Mouse (Mus musculus) adrenal gland, adult (tissue): ENCODE data around the gene Rcsd1.
"Not testable (repeated sequence)": the region's sequence is repeated elsewhere in the genome, so short reads cannot be mapped to it uniquely, and the experiment has no call there.

ENCODE experiments used
- DNase-seq, 2 experiments: peaks; one replicate each; pipeline ENCODE4 v3.0.0; 2022 to 2023; ENCODE audit warnings: low spot score in 1 of 2; ENCODE audit not compliant: inconsistent age in 2 of 2

Rcsd1 gene

DNA sequence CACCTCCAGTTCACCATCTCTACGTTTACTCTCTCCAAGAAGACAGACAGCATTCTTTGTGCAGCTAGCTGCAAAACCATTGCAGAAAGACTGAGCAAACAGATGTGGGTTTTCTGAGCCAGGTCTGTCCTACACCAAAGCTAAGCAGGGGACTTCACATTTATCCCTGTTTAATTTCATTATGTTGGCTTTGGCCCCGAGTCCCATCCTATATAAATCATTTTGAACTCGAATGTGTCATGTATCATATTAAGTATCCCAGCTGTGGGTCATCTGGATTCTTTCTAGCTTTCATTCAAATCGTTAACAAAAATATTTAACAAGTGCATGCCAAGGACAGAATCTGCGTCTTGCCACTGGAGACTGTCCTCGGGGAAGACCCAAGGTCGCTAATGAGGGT, 15.7 kb downstream of the Rcsd1 start:
- DNase-seq, result peak in 1 of 2 experiments; percentile 35

DNA sequence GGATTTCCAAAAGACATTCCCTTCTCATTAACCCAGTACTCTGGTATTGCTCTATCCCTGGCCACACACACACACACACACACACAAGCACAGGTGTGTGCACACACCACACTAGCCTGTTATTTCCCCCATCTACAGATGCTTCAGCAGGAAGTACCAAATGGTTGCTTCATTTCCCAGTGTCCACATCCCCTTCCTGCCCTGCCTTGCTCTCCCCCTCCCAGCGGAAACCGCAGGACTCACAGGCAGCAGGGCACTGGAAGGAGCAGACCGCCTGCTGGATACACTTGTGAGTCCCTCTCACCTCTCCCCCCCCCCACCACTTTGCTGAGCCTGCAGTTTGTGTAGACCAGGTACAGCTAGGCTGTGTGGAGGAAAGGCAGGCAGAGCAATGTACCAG, 18.0 kb downstream of the Rcsd1 start:
- peak; percentile 57 to 69 for DNase-seq

DNA sequence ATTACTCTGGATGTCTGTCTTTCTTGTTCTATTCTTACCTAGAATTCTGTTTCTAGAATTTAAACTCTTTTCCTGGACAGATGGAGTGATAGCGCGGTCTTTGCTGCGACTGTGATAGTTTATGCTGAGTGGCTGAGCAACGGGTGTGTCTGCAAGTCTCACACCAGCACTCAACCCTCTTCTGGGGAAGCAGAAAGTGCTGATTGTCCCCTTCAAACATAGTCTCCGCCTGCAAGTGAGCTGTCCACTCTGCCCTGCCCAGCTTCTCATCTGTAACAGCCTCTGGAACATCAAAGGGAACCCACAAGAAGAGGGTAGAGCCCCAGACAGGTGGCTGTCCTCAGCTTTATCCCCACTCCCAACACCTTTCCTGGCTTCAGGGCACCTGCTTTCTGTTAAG, 19.7 kb downstream of the Rcsd1 start:
- no peak for DNase-seq

DNA sequence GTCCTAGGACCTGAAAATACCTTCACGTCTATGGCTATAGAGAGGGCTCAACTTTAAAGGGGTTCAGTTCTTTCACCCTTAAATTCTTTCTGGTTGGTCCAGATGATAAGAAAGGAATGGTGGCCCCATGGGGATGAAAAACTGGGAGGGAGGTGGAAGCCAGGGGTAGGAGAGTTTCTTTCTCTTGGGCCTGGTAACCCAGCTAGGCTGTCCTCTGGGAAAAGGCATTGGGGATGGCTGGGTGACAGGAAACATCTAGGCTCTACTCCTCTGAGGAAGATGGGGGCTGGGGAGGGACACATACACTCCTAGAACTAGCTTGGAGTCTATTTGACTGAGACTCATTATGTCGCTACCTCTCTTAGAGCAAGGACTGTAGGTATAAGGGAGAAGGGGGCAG, 21.7 kb downstream of the Rcsd1 start:
- peak in 1 of 2 experiments; percentile 18 for DNase-seq

DNA sequence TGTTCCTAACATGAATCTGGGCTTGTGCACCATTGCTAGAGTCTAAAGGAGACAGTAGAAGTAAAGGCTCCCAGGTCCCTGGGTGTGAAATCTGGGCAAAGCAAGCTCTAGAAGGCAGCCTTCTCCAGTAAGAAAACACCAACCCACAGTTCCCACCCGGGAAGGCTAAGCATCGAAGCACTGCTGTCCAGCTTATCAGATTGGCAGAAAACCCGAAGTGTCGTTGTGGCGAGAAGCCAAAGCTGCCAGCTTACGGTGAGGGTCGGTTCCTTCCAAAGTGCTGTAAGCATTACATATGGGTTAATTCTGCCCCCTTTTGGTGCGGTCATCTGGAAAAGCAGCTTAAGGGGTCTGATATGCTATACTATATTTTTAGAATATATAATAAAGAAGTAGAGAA, 22.6 kb downstream of the Rcsd1 start:
- no peak for DNase-seq

DNA sequence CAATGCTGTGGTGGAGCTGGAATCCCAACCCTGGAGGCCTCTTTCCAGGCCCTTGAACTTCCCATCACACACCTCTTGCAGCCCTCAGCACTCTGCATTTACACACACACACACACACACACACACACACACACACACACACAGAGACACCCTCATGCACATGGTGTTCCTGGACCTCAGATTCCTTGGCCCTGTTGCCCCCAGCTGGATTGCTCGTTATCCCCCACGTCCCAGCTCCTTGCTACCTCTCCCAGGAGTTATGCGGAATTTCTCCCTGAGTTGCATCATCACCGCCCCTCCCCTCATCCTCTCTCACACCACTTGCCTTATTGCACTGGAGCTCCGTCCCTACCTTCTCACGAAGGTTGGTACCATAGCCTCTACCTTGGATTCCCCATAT, 23.2 kb downstream of the Rcsd1 start:
- no peak for DNase-seq

DNA sequence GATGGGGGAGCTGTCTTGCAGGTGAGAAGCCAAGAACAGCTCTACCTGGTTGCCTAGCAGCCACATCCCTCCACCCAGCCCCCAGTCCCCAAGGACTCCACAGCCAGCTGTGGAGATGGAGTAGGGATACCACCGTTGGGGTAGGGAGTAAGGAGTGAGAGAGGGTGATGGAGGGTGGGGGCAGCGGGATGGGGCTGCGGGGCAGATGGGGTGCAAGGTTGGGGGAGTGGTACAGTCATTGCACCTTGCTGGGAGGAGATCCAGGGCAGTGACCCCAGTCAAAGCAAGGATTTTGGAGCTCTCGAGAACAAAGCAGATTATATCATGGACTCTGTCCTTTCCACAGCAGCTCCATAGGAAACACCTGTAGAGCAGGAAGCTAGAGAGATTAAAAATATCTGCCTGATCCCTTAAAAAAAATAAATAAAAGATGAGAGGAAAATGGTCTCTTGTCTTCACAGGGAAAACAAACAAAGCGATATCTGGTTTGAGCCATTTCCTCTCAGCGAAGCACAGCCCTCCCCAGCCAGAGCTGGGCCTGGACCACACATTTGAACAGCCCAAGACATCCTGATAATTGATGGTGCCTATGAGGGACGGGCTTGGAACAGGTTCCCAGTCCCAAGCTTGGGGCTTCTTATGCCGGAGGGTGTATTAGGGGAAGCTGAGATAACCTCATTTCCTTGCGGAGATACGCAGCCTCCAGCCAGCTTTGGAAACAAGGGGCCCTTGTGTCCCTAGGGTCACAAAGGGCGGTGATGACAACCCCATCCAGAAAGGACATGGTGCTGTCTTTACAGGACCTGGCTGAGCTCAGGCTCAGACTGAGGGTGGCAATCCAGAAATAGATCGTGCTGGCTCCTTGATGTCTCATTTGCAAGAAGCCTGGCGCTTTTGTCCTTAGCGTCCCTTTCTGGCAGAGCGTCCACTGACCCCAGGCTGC, 25.0 kb downstream of the Rcsd1 start:
- DNase-seq, result peak; percentile 67 to 77

DNA sequence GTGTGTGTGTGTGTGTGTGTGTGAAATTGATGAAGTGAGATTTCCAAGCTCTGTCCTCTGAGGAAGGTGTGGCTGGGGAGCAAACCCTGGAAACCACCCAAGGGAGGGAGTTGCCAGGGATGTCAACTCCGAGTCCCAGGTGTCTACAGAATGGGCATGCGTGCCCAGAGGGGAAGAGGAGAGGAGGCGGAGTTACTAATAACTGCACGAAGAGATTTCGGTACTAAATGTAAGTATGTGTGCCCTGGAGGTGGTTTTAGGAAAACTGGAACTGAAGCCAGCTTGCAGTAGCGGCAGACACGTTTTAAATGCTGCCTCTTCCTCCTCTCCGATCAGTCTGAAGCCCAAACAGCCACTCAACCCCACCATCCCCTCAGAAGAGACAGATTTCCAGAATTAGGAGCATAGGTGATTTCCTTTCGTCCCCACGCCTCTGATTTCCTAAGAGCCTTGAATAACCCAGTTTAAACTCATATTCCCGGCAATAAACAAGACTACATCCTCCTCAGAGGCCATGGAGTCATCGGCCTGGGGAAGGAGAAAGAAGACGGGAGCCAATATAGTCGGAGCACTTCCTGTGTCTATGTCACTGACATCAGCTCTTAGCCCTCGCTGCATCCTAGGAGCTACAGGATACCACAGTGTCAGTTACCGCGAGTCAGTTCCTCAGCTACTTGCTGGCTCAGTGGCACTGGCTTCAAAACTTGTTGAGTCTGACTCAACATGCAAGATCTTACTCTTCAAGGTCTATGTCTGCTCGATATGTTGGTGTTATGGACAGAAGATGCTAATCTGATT, 27.3 kb downstream of the Rcsd1 start:
- peak in 1 of 2 experiments; percentile 54 for DNase-seq

DNA sequence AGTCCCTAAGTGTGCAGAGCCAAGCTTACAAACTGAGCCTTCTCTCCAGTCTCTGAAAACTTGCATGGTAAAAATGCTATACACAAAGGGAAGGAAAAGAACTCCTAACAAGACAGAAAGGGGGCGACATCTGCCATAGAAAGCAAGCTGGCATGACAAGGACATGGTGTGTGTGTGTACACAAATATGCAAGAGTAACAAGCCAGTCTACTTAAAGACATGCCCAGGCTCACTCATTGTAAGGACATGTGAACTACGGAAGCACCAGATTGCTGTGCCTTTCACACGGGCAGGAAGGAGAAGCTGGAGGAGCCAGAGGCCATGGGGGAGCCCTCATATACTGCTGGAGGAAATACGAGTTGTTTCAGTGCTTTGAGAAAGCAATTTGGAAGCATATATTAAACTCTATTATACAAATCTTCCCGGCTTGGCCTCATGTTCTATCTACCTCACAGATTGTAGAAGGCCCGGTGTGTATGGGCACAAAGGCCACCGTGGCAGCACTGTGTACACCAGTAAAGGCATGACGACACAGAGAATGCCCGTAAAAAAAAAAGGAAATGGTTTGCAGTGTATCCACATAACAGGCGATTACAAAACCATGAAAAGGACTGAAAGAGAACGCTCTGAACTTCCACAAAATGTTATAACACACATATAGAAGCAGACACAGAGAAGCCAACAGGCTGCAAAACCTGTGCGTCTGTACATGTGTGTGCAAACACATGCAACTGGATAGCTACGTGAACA, 28.3 kb downstream of the Rcsd1 start:
- DNase-seq, result peak in 1 of 2 experiments; percentile 35

DNA sequence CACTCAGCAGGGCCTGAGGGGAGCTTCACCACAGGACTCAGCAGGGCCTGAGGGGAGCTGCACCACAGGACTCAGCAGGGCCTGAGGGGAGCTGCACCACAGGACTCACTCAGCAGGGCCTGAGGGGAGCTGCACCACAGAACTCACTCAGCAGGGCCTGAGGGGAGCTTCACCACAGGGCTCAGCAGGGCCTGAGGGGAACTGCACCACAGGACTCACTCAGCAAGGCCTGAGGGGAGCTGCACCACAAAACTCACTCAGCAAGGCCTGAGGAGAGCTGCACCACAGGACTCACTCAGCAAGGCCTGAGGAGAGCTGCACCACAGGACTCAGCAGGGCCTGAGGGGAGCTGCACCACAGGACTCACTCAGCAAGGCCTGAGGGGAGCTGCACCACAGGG, 29.5 kb downstream of the Rcsd1 start:
- DNase-seq, result not testable (repeated sequence)

DNA sequence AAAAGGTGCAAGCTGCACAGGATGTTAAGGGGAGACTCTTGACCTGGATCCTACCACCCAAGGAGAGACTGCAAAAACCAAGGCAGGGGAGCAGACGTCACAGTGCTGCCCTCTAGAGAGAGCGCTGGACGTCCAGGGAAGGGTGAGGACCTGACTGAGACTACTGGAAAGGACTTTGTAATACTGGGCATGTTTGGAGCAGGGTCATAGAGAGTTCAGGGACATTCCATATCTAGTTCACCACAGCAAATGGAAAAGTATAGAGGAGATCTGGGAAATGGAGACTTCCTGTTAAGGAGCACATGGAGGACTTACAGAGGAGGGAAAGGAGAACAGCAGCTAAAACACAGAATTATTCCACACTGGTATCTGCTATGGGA, 29.9 kb downstream of the Rcsd1 start:
- DNase-seq, result peak in 1 of 2 experiments; percentile 41

DNA sequence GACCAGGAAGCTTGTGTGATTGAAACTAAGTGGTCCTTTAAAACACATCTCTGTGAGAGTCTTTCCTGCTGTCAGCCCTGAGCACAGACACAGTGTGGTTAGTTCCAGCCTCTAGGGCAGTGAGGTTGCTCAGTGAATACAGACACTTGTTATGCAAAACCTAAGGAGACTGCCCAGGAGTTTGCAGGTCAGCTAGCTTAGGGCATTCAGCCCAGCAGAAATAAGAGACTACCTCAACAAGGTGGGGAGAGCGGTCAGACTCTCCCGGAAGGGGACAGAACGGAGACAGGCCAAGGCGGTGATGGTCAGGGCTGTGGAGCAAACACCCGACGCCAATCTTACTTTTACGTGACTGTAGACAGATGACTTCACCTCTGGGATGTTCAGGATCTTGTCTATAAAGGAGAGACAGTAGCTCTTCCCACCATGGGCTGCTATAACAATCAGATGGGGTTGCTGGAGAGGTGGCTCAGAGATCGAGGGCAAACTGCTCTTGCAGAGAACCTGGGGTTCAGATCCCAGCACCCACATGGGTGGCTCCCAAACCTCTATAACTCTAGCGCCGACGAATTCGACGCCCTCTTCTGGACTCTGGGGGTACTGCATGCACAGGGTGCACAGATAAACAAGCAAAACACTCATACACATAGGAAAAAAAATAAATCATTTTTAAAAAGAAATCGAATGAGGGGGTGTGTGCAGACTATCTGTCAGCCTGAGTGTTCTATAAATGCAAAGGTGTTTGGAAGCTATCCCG, 30.5 kb downstream of the Rcsd1 start:
- no peak for DNase-seq

DNA sequence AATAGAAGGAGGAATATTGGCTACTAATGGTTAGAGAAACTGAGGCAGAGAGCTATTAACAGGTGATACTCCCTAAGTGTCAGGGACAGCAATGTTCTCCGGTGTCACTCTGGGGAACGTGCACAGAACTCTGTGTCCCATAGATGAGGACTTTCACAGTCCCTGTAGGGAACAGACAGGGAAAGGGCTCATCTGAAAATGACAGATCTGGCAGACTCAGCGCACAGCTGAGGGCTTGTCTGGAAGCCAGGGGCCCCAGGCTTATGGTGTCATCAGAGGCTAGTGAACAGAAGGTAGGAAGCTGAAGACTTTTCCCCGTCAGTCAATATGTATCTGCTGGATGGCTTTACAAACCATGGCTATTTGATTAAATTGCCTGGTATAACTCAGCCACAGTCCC, 32.0 kb downstream of the Rcsd1 start:
- no peak for DNase-seq

DNA sequence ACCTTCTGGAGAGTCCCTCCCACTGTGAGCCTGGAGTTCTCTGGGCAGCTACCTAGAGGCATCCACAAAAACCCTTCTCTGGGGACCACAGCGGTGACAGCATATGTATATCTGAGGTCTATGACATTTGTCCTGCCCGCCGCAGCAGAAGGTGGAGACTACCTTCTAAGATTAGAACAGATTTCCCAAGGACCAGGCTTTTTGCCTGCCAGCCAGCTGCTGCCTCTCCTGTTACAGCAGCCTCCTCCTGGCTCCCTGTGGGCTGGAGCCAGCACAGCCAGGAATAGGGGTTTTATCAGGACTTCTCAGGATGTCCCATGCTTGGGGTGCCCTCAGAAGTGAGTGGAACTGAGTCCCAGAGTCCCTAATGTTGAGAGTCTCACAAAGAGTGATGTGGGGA, 32.6 kb downstream of the Rcsd1 start:
- DNase-seq, result peak in 1 of 2 experiments; percentile 22

DNA sequence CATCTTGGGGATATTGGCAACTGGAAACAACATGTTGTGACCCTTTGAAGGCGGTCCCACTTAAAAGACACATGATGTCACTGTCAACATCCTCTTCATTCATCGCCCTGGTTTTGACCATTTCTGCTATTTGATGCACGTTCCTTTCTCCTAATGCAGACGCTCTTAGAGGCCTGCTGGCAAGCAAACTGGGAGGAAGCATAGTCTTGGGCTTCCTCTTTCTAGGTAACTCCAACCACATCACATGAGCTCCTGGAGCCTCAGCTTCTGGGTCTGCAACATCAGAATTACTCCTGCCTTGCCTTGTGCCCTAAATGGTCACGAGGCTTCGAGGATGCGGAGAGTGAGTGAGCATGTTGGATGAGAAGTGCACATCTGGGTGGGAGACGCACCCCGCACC, 34.4 kb downstream of the Rcsd1 start:
- DNase-seq, result no peak

DNA sequence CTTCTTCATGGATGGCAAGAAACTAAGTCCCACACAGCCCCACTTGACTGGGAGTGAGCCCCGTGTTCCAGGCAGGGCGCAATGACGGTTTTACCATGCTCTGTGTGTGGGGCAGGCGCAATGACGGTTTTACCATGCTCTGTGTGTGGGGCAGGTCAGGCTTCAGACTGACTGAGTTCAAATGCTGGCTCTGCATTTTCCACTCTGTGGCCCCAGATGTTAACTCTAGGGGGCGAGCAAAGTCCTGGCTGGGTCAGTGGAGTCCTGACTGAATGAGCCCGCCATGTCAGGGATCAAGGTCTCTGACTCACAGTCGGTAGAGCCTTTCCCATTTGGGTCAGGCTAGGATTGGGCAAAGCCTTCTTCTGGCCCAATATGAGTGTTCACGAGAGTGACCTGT, 37.2 kb downstream of the Rcsd1 start:
- peak in 1 of 2 experiments; percentile 55 for DNase-seq

DNA sequence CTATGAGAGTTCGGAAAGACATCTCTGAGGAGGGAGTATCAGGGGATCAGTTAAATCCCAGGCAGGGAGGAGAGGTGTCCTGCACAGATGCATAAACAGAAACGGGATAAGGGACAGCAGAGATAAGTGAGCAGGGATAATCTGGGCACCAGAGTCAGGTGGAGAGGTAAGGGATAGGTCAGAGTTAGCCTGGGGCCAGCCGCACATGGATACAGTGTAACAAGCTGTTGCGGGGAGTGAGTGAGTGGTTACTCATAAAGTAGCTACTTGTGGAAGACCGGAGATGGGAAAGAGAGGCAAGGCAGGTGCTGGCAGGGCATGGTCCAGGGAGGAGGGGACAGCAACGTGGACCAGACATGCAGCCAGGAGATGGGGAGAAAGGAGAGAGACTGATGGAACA, 39.5 kb downstream of the Rcsd1 start:
- DNase-seq, result no peak

DNA sequence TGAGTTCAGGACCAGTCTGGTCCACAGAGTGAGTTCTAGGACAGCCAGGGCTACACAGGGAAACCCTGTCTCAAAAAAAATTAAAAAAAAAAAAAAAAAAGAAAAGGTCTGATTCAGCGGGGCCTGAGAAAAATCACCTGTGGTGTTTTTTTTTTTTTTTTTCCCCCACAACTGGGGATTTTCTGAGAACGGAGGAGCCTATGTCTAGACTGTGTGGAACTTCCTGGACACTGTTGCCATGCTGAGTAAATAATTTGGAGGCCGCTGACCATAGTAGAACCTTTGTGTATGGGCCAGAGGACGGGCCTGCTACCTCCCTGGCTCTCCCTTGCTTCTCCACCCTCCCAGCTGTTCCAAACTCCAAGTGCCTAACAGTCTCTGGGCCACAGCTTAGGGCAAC, 40.7 kb downstream of the Rcsd1 start:
- no peak for DNase-seq

DNA sequence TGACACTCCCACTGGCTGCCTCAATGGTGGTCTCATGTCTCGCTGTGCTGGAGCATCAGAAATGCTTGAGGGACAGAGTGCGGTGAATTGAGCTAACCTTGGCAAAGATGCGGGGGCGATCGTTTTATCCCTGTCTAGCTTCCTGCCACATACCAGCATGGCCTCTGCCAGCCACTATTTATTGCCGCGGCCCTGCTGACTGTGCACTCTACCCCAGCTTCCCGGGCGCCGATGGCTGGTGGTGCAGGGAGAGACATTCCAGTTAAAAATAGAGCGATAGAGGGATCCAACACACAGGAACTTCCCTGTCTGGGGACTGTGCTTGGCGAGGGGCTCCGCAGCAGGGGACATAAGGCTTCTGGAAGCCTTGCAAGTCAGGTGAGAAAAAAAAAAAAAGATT, 42.2 kb downstream of the Rcsd1 start:
- peak in 1 of 2 experiments; percentile 26 for DNase-seq

DNA sequence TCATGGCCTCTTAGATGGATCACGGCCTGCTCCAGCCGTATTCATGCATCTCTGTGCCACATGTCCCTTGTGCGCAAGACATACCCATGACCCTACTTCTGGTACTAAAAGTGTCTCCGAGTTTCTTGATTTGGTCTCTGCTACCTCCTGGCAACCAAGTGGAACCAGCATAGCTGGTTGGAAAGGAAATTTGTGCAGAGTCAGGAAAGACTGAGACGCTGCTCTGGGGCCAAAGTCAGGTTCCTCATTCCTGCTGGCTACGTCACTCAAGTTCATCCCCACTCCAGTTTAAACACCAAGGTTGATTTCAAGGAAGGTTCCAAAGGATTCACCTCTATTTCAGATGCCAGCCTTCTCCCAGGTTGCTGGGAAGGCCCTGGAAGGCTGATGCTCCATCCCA, 42.6 kb downstream of the Rcsd1 start:
- no peak for DNase-seq

DNA sequence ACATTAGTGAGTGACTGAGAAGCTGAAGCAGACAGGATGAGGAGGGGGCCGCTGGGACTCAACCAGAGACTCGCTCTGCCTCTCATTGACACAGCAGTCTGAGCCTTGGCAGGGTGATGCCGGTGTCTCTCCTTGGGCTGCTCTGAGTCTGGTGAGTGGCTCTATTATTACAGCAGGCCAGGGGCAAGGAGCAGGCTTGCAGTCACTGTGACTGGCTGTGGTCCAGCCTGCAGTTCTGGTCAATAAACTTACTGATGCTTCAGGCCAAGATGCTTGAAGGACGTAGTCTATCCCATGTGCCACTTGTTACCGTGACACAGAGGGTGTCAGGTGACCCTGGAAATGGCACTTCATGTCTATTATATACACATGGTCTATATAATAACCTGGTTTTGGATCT, 43.8 kb downstream of the Rcsd1 start:
- no peak for DNase-seq
